Mouse (Mus musculus): ENCODE data around the gene Gabbr1.

GRCm38 (mm10) chr17:37050399-37050798, 4.6 kb downstream of the Gabbr1 start:
- TF ChIP-seq POLR2A (IDR thresholded peaks at IDR 0.05; ENCODE audit: low read depth, low read length) (peak; percentile 96), CTCF (IDR thresholded peaks at IDR 0.05; ENCODE audit: borderline replicate concordance, insufficient read depth, low read length) (no peak)
